Mouse (Mus musculus): ENCODE measurements at regions not wholly inside any gene's neighbourhood (a gene's known extent, or its start where the extent isn't known, plus 50 kb on each side); places are given as distances from the start of the nearest gene placed in this dataset.

DNA sequence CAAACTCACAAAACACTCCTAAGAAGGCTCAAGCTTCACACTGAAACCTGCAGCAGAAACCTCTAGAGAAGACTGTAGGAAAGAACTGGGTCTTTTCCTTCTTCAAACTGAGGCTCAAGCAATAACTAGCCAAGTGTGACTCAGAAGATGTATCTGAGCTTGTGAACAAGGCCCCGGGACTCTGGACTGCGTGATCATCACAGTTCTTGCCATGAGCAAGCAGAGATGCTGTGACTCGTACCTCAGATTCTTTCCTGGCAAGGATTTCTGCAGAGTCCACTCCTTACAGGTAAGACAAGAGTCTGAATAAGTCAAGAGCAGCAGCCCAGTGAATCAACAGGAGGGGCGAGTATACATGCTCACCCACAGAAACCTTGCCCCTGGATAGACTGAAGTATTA lies 250.5 kb upstream of the Gm26657 start:
- TF ChIP-seq POLR2A (IDR thresholded peaks at IDR 0.05; ENCODE audit: extremely low read depth, insufficient read depth, low read length) (no peak), CTCF (IDR thresholded peaks at IDR 0.05; ENCODE audit: extremely low read depth, insufficient read depth, low read length) (no peak)
